Mouse (Mus musculus): Measurements from ENCODE around the gene Sly. TPM values are rescaled to one million over a fixed set of nuclear protein-coding genes. Genes with fewer than 3 reads are reported as not detected.
"Not testable (repeated sequence)": the region's sequence is repeated elsewhere in the genome, so short reads cannot be mapped to it uniquely, and the experiment has no call there.

Gene Sly
- not detected for total RNA-seq (2021)
- not detected in 2 replicates for polyA plus RNA-seq (2012; rRNA removed)
- long read RNA-seq: 0 reads

- DNase-seq: not testable (repeated sequence)
These were observed at the start of gene Sly for GRCm38 (mm10) chrY:57186888-57187287. Gene Sly (plus strand): TSS chrY:57187188.

Measured in adrenal gland, adult 2 months (tissue).